Mouse (Mus musculus): ENCODE results near the gene Mycbpap. TPM values are rescaled to one million over a fixed set of nuclear protein-coding genes. Genes with fewer than 3 reads are reported as not detected.

Mycbpap gene
- total and polyA plus RNA-seq, 2 experiments from 2014 or later = 2.0 to 3.2 TPM

DNA sequence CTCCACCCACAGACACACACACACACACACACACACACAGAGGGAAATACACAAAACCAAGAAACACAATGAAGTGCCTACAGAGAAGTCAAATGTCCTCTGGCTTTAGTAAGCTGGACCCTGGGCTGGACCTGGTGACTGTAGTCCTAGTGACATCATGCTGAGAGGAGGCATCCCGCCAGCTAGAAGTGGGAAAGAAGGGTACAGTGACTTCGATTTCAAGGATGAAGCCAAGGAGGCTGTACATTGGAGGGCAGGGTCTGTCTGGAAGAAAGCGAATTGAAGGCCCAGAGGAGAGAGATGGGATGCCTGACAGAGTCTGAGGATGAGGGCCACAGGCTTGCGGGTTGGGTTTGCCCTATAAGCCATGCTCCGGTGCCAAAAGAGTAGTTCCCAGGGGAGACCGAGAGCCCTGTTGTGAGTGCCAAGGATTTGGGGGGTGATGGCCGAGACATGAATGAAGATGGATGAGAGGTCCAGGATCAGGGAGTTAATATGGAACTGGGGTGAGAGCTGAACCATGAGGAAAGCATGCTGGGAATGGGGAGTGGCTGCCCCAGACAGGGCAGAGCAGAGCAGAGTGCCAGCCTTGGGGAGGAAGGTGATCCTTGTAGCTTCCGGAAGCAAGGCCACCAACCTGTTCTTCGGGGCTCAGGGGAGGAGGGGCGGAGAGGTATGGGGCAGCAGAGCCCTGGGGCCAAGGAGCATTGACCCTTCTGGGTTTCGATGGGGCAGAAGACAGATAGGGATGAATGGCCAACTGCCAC is 32.6 kb downstream of the Mycbpap start:
- no peaks in the 10 kb centered on the region for H3K36me3 ChIP-seq (ENCODE audit: insufficient read depth, low read length)
- TF ChIP-seq CTCF (IDR thresholded peaks at IDR 0.05) = no peak
- no peak overlapping the region for H3K27ac ChIP-seq (ENCODE audit: low read depth, low read length)
- ATAC-seq (ENCODE audit: low FRiP score) (no peak), DNase-seq (ENCODE audit: low spot score) (no peak)
- H3K4me1 ChIP-seq (ENCODE audit: insufficient read depth, low read length) = no peaks in the 10 kb centered on the region; the same call in 1 of the 2 replicates
- H3K4me2 ChIP-seq (ENCODE audit: low read depth, low read length, poor library complexity, severe bottlenecking) = no peak overlapping the region
- H3K9ac ChIP-seq (replicated peaks; ENCODE audit: low read length, poor library complexity, severe bottlenecking) = no peak overlapping the region
- 93% methylated on average over 11 of the region's 11 CpGs for WGBS
- H3K4me3 ChIP-seq (ENCODE audit: low read depth, low read length) = no peak overlapping the region
- 0 out of 2 replicates have a peak, but pooled peaks cover 4% of the 10 kb centered on the region for H3K27me3 ChIP-seq (ENCODE audit: insufficient read depth, low read length)
- H3K9me3 ChIP-seq (ENCODE audit: low read length) = no peaks in the 10 kb centered on the region

DNA sequence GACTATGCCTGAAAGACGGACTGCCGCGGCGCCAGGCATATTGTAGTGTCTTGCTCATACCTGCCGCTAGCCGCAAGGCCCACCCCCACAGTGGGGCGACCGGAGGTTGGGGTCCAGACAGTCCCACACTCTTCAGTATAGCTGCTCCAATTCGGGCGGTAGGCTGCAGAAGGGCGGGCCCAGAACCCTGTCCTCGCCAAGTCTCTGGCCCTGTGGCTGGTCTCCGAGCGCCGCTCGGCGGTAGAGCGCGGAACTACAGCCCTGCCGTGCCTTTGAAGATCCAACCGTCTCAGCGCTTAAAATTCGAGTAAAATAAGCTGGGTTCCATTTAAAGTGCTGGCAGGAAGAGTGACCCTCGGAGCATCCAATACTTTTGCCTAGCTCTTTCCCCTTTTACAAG is 35.5 kb downstream of the Mycbpap start, which contains the start of gene Spata20:
Gene Spata20 (minus strand): TSS at position 179 of the 400 bp plus-strand sequence.
- no peaks in the 10 kb centered on the region for H3K9me3 ChIP-seq (ENCODE audit: low read length)
- H3K4me2 ChIP-seq (ENCODE audit: low read depth, low read length, poor library complexity, severe bottlenecking) = peak within 1 kb of the TSS; percentile 47
- peak; percentile 96 for TF ChIP-seq CTCF (IDR thresholded peaks at IDR 0.05)
- peaks cover 4% of the 10 kb centered on the region; the same call in 1 of the 2 replicates for H3K27me3 ChIP-seq (ENCODE audit: insufficient read depth, low read length)
- H3K27ac ChIP-seq (ENCODE audit: low read depth, low read length) = no peak within 1 kb of the TSS
- no peak within 1 kb of the TSS for H3K9ac ChIP-seq (replicated peaks; ENCODE audit: low read length, poor library complexity, severe bottlenecking)
- H3K4me3 ChIP-seq (ENCODE audit: low read depth, low read length) = peak within 1 kb of the TSS; percentile 17; the same call in 1 of the 2 replicates
- DNase-seq (ENCODE audit: low spot score) (peak; percentile 83), ATAC-seq (ENCODE audit: low FRiP score) (peak; percentile 62; the same call in 1 of the 2 replicates)
- H3K4me1 ChIP-seq (ENCODE audit: insufficient read depth, low read length) = no peaks in the 10 kb centered on the region; the same call in 1 of the 2 replicates
- 4% methylated on average over 24 of the region's 24 CpGs for WGBS
- H3K36me3 ChIP-seq (ENCODE audit: insufficient read depth, low read length) = no peaks in the 10 kb centered on the region

DNA sequence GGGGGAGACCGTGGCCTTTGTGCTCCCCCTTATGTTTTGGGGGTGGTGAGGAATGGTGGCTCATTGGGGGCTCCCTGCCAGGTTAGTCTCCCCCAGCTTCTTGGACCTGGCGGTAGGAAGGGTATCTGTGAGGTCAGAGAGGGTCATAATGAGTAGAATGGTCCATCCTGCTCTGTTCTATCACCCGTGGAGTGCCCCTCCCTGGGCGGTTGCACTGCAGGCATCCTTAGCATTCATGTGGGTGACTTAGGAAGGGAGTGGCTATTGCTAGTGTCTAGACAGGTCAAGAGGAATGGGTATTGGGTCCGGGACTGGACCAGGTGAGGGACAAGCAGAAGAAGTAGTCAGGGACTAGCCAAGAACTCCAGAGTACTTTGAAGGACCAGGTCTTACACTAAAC is 36.3 kb downstream of the Mycbpap start:
- H3K4me2 ChIP-seq (ENCODE audit: low read depth, low read length, poor library complexity, severe bottlenecking) = no peak overlapping the region
- no peak overlapping the region for H3K27ac ChIP-seq (ENCODE audit: low read depth, low read length)
- no peak overlapping the region for H3K9ac ChIP-seq (replicated peaks; ENCODE audit: low read length, poor library complexity, severe bottlenecking)
- H3K4me3 ChIP-seq (ENCODE audit: low read depth, low read length) = no peak overlapping the region
- DNase-seq (ENCODE audit: low spot score) (no peak), ATAC-seq (ENCODE audit: low FRiP score) (peak; percentile 18; the same call in 1 of the 2 replicates)
- no peaks in the 10 kb centered on the region for H3K36me3 ChIP-seq (ENCODE audit: insufficient read depth, low read length)
- peaks cover 4% of the 10 kb centered on the region; the same call in 1 of the 2 replicates for H3K27me3 ChIP-seq (ENCODE audit: insufficient read depth, low read length)
- no peaks in the 10 kb centered on the region for H3K4me1 ChIP-seq (ENCODE audit: insufficient read depth, low read length)
- no peaks in the 10 kb centered on the region for H3K9me3 ChIP-seq (ENCODE audit: low read length)
- 81% methylated on average over 5 of the region's 5 CpGs for WGBS
- no peak for TF ChIP-seq CTCF (IDR thresholded peaks at IDR 0.05)

DNA sequence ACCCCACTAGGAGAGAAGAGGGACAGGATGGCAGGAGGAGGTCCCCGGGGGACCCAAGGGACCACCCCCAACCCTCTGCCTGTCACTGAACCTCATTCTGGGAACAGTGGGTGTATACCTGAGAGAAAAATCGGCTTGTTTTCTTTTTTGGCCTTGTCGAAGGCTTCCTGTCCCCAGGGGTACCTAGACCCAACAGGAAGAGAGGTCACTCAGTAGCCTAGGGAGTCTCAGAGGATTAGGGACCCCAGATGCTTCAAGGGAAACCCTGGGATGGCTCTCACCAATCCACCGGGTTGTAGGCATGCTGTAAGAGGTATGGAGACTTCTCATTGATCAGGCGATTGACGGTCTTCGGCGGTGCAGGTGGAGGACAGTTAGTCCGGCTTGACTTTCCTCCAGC is 36.9 kb downstream of the Mycbpap start:
- ATAC-seq (ENCODE audit: low FRiP score) (no peak), DNase-seq (ENCODE audit: low spot score) (no peak)
- no peak for TF ChIP-seq CTCF (IDR thresholded peaks at IDR 0.05)
- H3K27me3 ChIP-seq (ENCODE audit: insufficient read depth, low read length) = peaks cover 4% of the 10 kb centered on the region; the same call in 1 of the 2 replicates
- H3K4me1 ChIP-seq (ENCODE audit: insufficient read depth, low read length) = no peaks in the 10 kb centered on the region
- no peak overlapping the region for H3K4me3 ChIP-seq (ENCODE audit: low read depth, low read length)
- no peaks in the 10 kb centered on the region for H3K9me3 ChIP-seq (ENCODE audit: low read length)
- H3K4me2 ChIP-seq (ENCODE audit: low read depth, low read length, poor library complexity, severe bottlenecking) = no peak overlapping the region
- WGBS = 92% methylated on average over 9 of the region's 9 CpGs
- no peak overlapping the region for H3K27ac ChIP-seq (ENCODE audit: low read depth, low read length)
- H3K9ac ChIP-seq (replicated peaks; ENCODE audit: low read length, poor library complexity, severe bottlenecking) = no peak overlapping the region
- H3K36me3 ChIP-seq (ENCODE audit: insufficient read depth, low read length) = no peaks in the 10 kb centered on the region

GRCm38 (mm10) chr11:94483921-94484320 is 37.6 kb downstream of the Mycbpap start:
- no peaks in the 10 kb centered on the region for H3K36me3 ChIP-seq (ENCODE audit: insufficient read depth, low read length)
- DNase-seq (ENCODE audit: low spot score) = no peak
- H3K4me3 ChIP-seq (ENCODE audit: low read depth, low read length) = no peak overlapping the region
- no peak for TF ChIP-seq CTCF (IDR thresholded peaks at IDR 0.05)
- 84% methylated on average over 14 of the region's 14 CpGs for WGBS
- no peaks in the 10 kb centered on the region for H3K9me3 ChIP-seq (ENCODE audit: low read length)
- H3K4me1 ChIP-seq (ENCODE audit: insufficient read depth, low read length) = no peaks in the 10 kb centered on the region
- peaks cover 4% of the 10 kb centered on the region; the same call in 1 of the 2 replicates for H3K27me3 ChIP-seq (ENCODE audit: insufficient read depth, low read length)
- no peak overlapping the region for H3K27ac ChIP-seq (ENCODE audit: low read depth, low read length)
- no peak overlapping the region for H3K4me2 ChIP-seq (ENCODE audit: low read depth, low read length, poor library complexity, severe bottlenecking)
- H3K9ac ChIP-seq (replicated peaks; ENCODE audit: low read length, poor library complexity, severe bottlenecking) = no peak overlapping the region
- ATAC-seq (ENCODE audit: low FRiP score) = no peak

DNA sequence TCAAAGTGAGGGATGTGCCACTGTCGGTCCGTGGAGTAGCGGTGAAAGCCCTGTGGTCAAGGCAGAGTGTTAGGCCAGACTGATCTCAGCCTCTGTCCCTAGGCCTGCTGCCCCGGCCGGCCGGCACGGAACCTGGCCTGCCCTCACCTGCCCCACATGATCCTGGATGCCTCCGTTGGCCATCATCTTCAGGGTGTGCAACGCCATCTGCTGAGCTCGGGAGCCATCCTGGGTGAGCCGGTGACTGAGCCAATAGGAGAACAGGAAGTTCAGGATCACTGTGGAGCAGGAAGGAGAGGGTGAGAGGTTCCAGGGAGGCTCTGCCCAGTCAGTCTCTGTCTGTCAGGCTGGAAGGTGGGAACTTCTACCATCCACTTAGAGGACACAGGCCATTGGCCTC is 38.1 kb downstream of the Mycbpap start:
- no peak for DNase-seq (ENCODE audit: low spot score)
- WGBS = 80% methylated on average over 11 of the region's 11 CpGs
- TF ChIP-seq CTCF (IDR thresholded peaks at IDR 0.05) = no peak; the same call in 1 of the 2 replicates

More for the DNA sequence above, 38.1 kb downstream of the Mycbpap start:
- Histone ChIP-seq H3K36me3 (ENCODE audit: insufficient read depth, low read length) (no peaks in the 10 kb centered on the region), H3K4me3 (ENCODE audit: low read depth, low read length) (no peak overlapping the region), H3K4me1 (ENCODE audit: insufficient read depth, low read length) (no peaks in the 10 kb centered on the region), H3K9ac (replicated peaks; ENCODE audit: low read length, poor library complexity, severe bottlenecking) (no peak overlapping the region), H3K27me3 (ENCODE audit: insufficient read depth, low read length) (peaks cover 4% of the 10 kb centered on the region; the same call in 1 of the 2 replicates), H3K9me3 (ENCODE audit: low read length) (no peaks in the 10 kb centered on the region), H3K4me2 (ENCODE audit: low read depth, low read length, poor library complexity, severe bottlenecking) (no peak overlapping the region), H3K27ac (ENCODE audit: low read depth, low read length) (no peak overlapping the region)
- no peak for ATAC-seq (ENCODE audit: low FRiP score)
